Mouse (Mus musculus) midbrain, embryonic 12.5 days (tissue): Measurements from ENCODE around the gene Vps25. TPM values are rescaled to one million over a fixed set of nuclear protein-coding genes. Genes with fewer than 3 reads are reported as not detected.
A peak's percentile ranks its signal among the peaks of the same experiment; 100 is the strongest.

ENCODE experiments used
- ATAC-seq: fragments of 200-750 bp; cut with Nextera tagmentation; 2 replicates; pipeline ENCODE4 v1.8.0; 2017; ENCODE audit warnings: low read depth, moderate TSS enrichment, moderate library complexity; ENCODE audit not compliant: low FRiP score
- H3K27ac ChIP-seq: fragments of 300-500 bp; sonication (generic); replicated peaks from 2 replicates; pipeline ENCODE4 v1.5.1; 2016; ENCODE audit warnings: mild to moderate bottlenecking
- H3K27me3 ChIP-seq: fragments of 300-500 bp; sonication (generic); 2 replicates; pipeline ENCODE4 v1.6.1; 2016; ENCODE audit warnings: mild to moderate bottlenecking
- H3K36me3 ChIP-seq: fragments of 300-500 bp; sonication (generic); 2 replicates; pipeline ENCODE4 v1.6.1; 2016
- H3K4me1 ChIP-seq: fragments of 300-500 bp; sonication (generic); 2 replicates; pipeline ENCODE4 v1.6.1; 2016
- H3K4me2 ChIP-seq: fragments of 300-500 bp; sonication (generic); replicated peaks from 2 replicates; pipeline ENCODE4 v1.6.1; 2016; ENCODE audit warnings: mild to moderate bottlenecking, moderate library complexity
- H3K4me3 ChIP-seq: fragments of 300-500 bp; sonication (generic); 2 replicates; pipeline ENCODE4 v1.5.1; 2016; ENCODE audit warnings: mild to moderate bottlenecking
- H3K9ac ChIP-seq: fragments of 300-500 bp; sonication (generic); replicated peaks from 2 replicates; pipeline ENCODE4 v1.6.1; 2016; ENCODE audit warnings: mild to moderate bottlenecking, moderate library complexity
- H3K9me3 ChIP-seq: fragments of 300-500 bp; sonication (generic); 2 replicates; pipeline ENCODE4 v1.6.1; 2016; ENCODE audit warnings: mild to moderate bottlenecking
- WGBS: fragments of 180-500 bp; shearing (Covaris S2); methylation state at CpG from one replicate; pipeline ENCODE4 v1.1.7; 2016; 5-methylcytosine and 5-hydroxymethylcytosine counted together
- polyA plus RNA-seq: library from polyadenylated mRNA; unstranded; fragments of >200 nt; fragmentation: Nextera tagmentation; extraction: Ambion mirVana; gene quantifications from 2 replicates; pipeline ENCODE4 v1.2.1, GENCODE M21; 2016

Vps25 gene
- polyA plus RNA-seq, 1 experiment from 2014 or later, result 101 TPM

DNA sequence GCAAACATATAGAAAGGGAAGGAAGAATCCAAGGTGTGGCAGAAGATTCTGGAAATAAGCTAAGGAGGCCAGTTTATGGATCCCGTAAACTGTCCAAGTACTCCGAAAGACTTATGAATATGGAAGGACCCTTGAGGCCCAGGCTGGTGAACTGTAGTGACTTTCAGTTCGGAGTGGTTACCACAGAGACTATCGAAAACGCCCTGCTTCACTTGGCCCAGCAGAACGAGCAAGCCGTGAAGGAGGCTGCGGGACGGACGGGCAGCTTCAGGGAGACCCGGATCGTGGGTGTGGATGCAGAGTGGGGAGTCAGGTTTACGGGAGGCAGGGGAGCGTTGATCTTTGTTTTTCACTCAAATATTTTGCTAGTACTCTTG, 25.7 kb downstream of the Vps25 start:
- H3K9ac ChIP-seq, result no peak overlapping the region
- H3K27me3 ChIP-seq, result peaks cover 21% of the 10 kb centered on the region
- no peak overlapping the region for H3K27ac ChIP-seq
- no peaks in the 10 kb centered on the region for H3K9me3 ChIP-seq
- H3K4me2 ChIP-seq, result peak overlapping the region; percentile 88
- H3K4me1 ChIP-seq, result peaks cover 28% of the 10 kb centered on the region
- peak overlapping the region; percentile 73 for H3K4me3 ChIP-seq
- ATAC-seq, result peak; percentile 13
- WGBS, result 64% methylated on average over 14 of the region's 14 CpGs
- no peaks in the 10 kb centered on the region for H3K36me3 ChIP-seq

GRCm38 (mm10) chr11:101280837-101281236, 27.3 kb downstream of the Vps25 start:
- Histone ChIP-seq H3K9me3 (no peaks in the 10 kb centered on the region), H3K36me3 (no peaks in the 10 kb centered on the region), H3K9ac (no peak overlapping the region), H3K27ac (no peak overlapping the region), H3K27me3 (peaks cover 14% of the 10 kb centered on the region), H3K4me3 (no peak overlapping the region), H3K4me2 (no peak overlapping the region), H3K4me1 (peaks cover 28% of the 10 kb centered on the region)
- WGBS, result 51% methylated on average over 7 of the region's 7 CpGs
- ATAC-seq, result no peak

DNA sequence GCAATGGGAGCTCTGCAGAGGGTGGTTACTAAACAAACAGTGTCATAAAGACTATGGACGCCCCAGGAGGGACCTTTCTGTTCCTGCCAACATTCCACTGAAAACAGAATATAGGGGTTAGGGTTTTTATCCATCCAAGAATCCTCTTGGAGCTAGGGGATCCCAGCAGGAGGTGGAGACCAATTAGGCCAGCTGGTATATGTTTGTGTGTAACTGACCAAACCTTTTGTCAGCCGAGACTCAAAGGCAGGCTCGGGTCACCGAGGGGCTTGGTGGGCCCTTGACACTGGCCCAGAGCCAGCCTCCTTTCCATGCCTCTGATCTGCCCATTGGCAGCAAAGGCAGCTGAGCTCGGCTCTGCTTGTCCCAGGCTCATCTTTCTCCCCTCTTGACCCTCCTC, 29.4 kb downstream of the Vps25 start:
- Histone ChIP-seq H3K27me3 (peaks cover 5% of the 10 kb centered on the region), H3K4me1 (peaks cover 9% of the 10 kb centered on the region), H3K4me2 (no peak overlapping the region), H3K27ac (no peak overlapping the region), H3K9ac (no peak overlapping the region), H3K4me3 (no peak overlapping the region), H3K36me3 (peaks cover 4% of the 10 kb centered on the region), H3K9me3 (no peaks in the 10 kb centered on the region)
- no peak for ATAC-seq
- 25% methylated on average over 5 of the region's 5 CpGs for WGBS

GRCm38 (mm10) chr11:101283805-101284204, 30.3 kb downstream of the Vps25 start:
- ATAC-seq, result no peak
- Histone ChIP-seq H3K36me3 (peaks cover 7% of the 10 kb centered on the region), H3K27ac (no peak overlapping the region), H3K27me3 (peaks cover 5% of the 10 kb centered on the region), H3K4me1 (peaks cover 5% of the 10 kb centered on the region; the same call in 1 of the 2 replicates), H3K4me2 (no peak overlapping the region), H3K4me3 (no peak overlapping the region), H3K9me3 (no peaks in the 10 kb centered on the region), H3K9ac (no peak overlapping the region)
- WGBS, result 80% methylated on average over 4 of the region's 4 CpGs

DNA sequence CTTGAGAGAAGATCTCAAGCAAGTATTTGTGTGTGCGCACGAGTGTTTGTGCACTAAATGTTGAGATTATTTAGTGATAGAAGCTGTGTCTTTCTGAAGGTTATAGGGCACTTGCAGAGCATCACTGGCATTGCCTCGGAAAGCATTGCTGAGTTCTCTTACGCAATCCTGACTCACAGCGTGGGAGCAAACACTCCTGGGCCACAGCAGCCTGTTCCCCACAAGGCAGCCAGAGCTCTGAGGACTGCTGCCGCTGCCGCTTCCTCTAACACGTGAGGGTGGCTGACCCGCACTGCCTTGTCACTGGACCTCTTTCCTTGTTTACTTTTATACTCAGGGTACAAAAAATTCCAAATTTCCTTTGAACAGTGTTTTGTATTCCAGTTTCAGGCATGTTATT, 33.8 kb downstream of the Vps25 start:
- no peak for ATAC-seq

DNA sequence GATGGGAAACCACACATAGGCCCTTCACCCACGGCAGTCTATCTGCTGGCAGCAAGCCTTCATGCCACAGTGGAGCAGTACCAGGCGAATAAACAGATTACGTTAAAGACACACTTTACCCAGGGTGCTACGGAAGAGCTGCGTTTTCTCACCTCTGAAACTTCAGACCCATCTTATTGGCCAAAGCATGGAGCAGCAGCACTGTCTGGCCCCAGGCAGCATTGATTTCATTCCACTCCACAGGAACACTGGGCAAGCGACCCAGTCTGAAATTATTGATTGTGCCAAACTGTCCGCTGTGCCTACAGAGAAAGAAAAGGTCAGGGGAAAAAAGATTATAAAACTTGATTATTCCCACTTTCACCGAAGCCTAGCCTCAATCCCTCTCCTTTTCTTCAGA, 37.7 kb downstream of the Vps25 start:
- no peak overlapping the region for H3K9ac ChIP-seq
- no peak overlapping the region for H3K4me2 ChIP-seq
- no peak overlapping the region for H3K27ac ChIP-seq
- no peaks in the 10 kb centered on the region for H3K4me1 ChIP-seq
- no peaks in the 10 kb centered on the region for H3K27me3 ChIP-seq
- WGBS, result 97% methylated on average over 8 of the region's 8 CpGs
- no peak for ATAC-seq
- peaks cover 79% of the 10 kb centered on the region for H3K36me3 ChIP-seq
- H3K9me3 ChIP-seq, result no peaks in the 10 kb centered on the region
- no peak overlapping the region for H3K4me3 ChIP-seq

More for the DNA sequence above, 33.8 kb downstream of the Vps25 start:
- 92% methylated on average over 9 of the region's 9 CpGs for WGBS
- H3K4me2 ChIP-seq, result no peak overlapping the region
- no peak overlapping the region for H3K27ac ChIP-seq
- no peak overlapping the region for H3K9ac ChIP-seq
- no peaks in the 10 kb centered on the region for H3K27me3 ChIP-seq
- H3K9me3 ChIP-seq, result no peaks in the 10 kb centered on the region
- peaks cover 41% of the 10 kb centered on the region for H3K36me3 ChIP-seq
- H3K4me1 ChIP-seq, result no peaks in the 10 kb centered on the region
- no peak overlapping the region for H3K4me3 ChIP-seq

DNA sequence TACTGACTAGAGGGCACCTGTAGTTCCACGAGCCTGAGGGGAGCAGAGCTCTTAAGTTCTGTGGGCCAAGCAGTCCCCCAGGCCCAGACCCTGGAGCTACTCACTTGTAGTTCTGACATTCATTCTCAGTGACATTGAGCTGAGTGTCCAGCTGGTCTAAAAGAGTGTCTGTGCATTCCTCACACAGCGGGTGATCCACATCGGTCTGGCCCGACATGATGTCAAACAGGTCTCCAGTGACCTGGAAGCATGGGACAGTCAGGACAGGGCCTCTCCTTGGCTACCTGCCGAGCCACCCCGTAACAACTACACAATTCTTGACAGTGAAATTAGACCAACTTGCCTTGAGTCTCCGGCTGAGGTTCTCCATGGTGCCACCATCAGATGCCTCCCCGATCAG, 41.7 kb downstream of the Vps25 start:
- WGBS, result 93% methylated on average over 8 of the region's 8 CpGs
- Histone ChIP-seq H3K27me3 (no peaks in the 10 kb centered on the region), H3K9ac (no peak overlapping the region), H3K27ac (no peak overlapping the region), H3K36me3 (peaks cover 82% of the 10 kb centered on the region), H3K4me1 (0 out of 2 replicates have a peak, but pooled peaks cover under 1% of the 10 kb centered on the region), H3K4me2 (no peak overlapping the region), H3K4me3 (no peak overlapping the region), H3K9me3 (no peaks in the 10 kb centered on the region)
- no peak for ATAC-seq

GRCm38 (mm10) chr11:101300881-101301280, 47.4 kb downstream of the Vps25 start:
- Histone ChIP-seq H3K27ac (no peak overlapping the region), H3K36me3 (peaks cover 28% of the 10 kb centered on the region), H3K27me3 (no peaks in the 10 kb centered on the region), H3K9ac (peak overlapping the region; percentile 86; the same call in 1 of the 2 replicates), H3K9me3 (no peaks in the 10 kb centered on the region), H3K4me1 (peaks cover 14% of the 10 kb centered on the region), H3K4me3 (peak overlapping the region; percentile 95), H3K4me2 (peak overlapping the region; percentile 98)
- no peak for ATAC-seq
- 66% methylated on average over 7 of the region's 7 CpGs for WGBS

DNA sequence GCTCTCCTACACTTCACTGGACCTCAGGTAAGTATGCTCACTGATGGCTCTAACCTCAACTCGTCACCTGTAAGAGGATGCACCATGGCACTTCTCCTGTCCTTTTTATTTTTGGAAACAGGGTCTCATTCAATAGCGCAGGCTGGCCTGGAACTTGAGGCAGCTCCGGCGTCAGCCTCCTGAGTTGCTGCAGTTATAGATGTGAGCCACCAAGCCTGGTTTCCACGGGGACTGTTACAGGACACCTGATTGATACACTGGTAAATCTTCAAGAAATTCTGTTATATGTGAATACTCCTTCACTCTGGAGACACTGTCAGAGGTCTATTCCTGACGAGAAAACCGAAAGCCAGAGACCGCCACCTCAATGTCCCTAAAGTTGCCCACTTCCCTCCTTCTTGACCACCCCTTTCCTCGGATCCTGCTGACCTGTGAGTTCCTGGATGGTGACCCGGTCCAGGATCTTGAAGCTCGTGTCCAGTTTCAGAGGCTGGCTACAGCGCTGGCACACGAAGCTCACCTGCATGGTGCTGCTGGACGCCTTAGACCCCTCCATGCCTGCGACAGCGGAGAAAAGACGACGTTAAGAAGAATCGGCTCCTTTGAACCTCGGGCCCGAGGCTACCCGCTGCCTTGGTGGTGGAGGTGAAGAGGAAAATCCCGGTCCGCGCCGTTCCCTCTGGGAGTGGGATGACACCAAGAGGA, 47.9 kb downstream of the Vps25 start:
- H3K4me1 ChIP-seq, result peaks cover 14% of the 10 kb centered on the region
- H3K27me3 ChIP-seq, result no peaks in the 10 kb centered on the region
- peak overlapping the region; percentile 86 for H3K9ac ChIP-seq
- H3K9me3 ChIP-seq, result no peaks in the 10 kb centered on the region
- H3K27ac ChIP-seq, result peak overlapping the region; percentile 64; the same call in 1 of the 2 replicates
- peak; percentile 38 for ATAC-seq
- WGBS, result 13% methylated on average over 26 of the region's 26 CpGs
- H3K4me2 ChIP-seq, result peak overlapping the region; percentile 98
- peak overlapping the region; percentile 95 for H3K4me3 ChIP-seq
- H3K36me3 ChIP-seq, result peaks cover 22% of the 10 kb centered on the region

DNA sequence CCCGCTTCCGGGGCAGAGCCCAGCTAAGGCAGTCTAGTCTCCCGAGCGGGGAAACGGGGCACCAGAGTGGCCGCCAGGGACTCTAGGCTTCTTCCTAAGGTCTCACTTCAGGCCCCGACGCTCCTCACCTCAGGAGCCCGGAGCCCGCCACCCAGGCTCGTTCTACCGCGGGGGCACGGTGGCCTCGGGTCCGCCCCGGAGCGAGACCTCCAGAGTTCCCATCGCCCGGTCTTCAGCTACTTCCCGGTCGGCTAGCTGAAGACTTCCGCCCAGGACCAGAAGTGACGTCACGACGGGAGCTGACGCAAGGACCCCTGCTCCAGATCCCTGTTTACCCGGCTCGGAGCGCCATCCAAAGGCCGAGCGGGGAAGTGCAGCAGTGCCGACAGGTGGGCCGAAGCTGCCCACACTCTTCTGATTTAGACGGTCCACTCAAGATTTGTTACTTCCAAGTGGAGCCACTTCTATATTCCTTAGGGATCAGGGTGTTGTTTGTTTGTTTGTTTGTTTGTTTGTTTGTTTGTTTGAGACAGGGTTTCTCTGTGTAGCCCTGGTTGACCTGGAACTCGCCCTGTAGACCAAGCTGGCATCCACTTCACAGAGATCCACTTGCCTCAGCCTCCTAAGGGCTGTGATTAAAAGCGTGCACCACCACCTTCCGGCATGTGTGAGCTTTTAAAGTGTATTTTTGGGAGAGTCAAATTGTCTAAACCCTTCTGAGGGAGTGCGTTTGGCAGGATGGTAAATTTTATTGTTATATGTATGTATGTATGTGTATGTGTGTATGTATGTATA, 48.7 kb downstream of the Vps25 start, which contains the start of gene Becn1:
Becn1 (minus strand) TSS at position 283 of the 795 bp plus-strand sequence.
- WGBS, result 7% methylated on average over 39 of the region's 39 CpGs
- Histone ChIP-seq H3K27ac (peak within 1 kb of the TSS; percentile 64; the same call in 1 of the 2 replicates), H3K4me2 (peak within 1 kb of the TSS; percentile 98), H3K27me3 (no peaks in the 10 kb centered on the region), H3K4me3 (peak within 1 kb of the TSS; percentile 95), H3K36me3 (peaks cover 20% of the 10 kb centered on the region), H3K9me3 (no peaks in the 10 kb centered on the region), H3K4me1 (peaks cover 14% of the 10 kb centered on the region), H3K9ac (peak within 1 kb of the TSS; percentile 86)
- peak; percentile 82 for ATAC-seq

DNA sequence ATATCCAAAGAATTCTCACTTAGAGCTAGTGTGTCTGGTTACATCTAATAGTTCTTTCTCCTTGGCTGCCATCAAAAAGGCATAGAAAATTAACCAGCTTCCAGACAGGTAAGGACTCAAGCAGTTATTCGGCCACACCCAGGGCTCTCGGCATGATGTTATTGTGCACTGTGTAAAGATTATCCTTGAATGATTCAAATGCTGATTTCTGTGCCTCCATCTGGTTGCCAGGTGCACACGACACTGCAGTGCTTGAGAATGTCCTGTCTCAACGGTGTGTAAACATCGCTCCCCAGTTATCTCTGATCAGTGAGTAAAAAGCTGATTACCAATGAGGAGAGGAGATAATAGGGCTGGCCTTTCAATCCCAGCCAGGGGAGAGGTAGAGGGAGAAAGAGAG, 54.2 kb downstream of the Vps25 start:
- no peak overlapping the region for H3K9ac ChIP-seq

More for the DNA sequence above, 54.2 kb downstream of the Vps25 start:
- no peak overlapping the region for H3K4me3 ChIP-seq
- ATAC-seq, result no peak
- H3K36me3 ChIP-seq, result no peaks in the 10 kb centered on the region
- no peaks in the 10 kb centered on the region for H3K27me3 ChIP-seq
- H3K4me2 ChIP-seq, result no peak overlapping the region
- WGBS, result 39% methylated on average over 5 of the region's 5 CpGs
- H3K27ac ChIP-seq, result no peak overlapping the region
- H3K4me1 ChIP-seq, result no peaks in the 10 kb centered on the region
- H3K9me3 ChIP-seq, result no peaks in the 10 kb centered on the region
